Mouse (Mus musculus): ENCODE data around the gene Dlg4.
"Not testable (repeated sequence)": the region's sequence is repeated elsewhere in the genome, so short reads cannot be mapped to it uniquely, and the experiment has no call there.

Gene Dlg4

GRCm38 (mm10) chr11:69997070-69997509, 19.7 kb upstream of the Dlg4 start:
- DNase-seq, result peak; percentile 95

- no peak for DNase-seq
These were observed 17.9 kb upstream of the Dlg4 start for GRCm38 (mm10) chr11:69998567-69999491.

- DNase-seq, result no peak
These were observed 17.1 kb upstream of the Dlg4 start for GRCm38 (mm10) chr11:69999666-70000065.

GRCm38 (mm10) chr11:70000396-70000898, 16.3 kb upstream of the Dlg4 start, which contains the start of gene Dvl2:
Dvl2 (plus strand) TSS chr11:70000595.
- DNase-seq, result peak; percentile 97

GRCm38 (mm10) chr11:70001159-70001558, 15.6 kb upstream of the Dlg4 start:
- DNase-seq, result no peak

- DNase-seq, result peak; percentile 74
These were observed 14.9 kb upstream of the Dlg4 start for GRCm38 (mm10) chr11:70001865-70002264.

- no peak for DNase-seq
These were observed 14.3 kb upstream of the Dlg4 start for GRCm38 (mm10) chr11:70002471-70002870.

GRCm38 (mm10) chr11:70005521-70005920, 11.2 kb upstream of the Dlg4 start:
- DNase-seq, result no peak

- no peak for DNase-seq
These were observed 6.7 kb upstream of the Dlg4 start for GRCm38 (mm10) chr11:70010033-70010432.

GRCm38 (mm10) chr11:70010548-70010947, 6.2 kb upstream of the Dlg4 start:
- DNase-seq, result no peak

GRCm38 (mm10) chr11:70010961-70011360, 5.8 kb upstream of the Dlg4 start:
- no peak for DNase-seq

- DNase-seq, result no peak
These were observed 3.8 kb upstream of the Dlg4 start for GRCm38 (mm10) chr11:70012931-70013330.

- DNase-seq, result no peak
These were observed 3.3 kb upstream of the Dlg4 start for GRCm38 (mm10) chr11:70013408-70013807.

GRCm38 (mm10) chr11:70014051-70014450, 2.7 kb upstream of the Dlg4 start:
- no peak for DNase-seq

- DNase-seq, result peak; percentile 96
These were observed 1.7 kb upstream of the Dlg4 start, which contains the start of gene Acadvl for GRCm38 (mm10) chr11:70014880-70015558. Acadvl (minus strand) TSS chr11:70015411.

- no peak for DNase-seq
These were observed 1.1 kb upstream of the Dlg4 start for GRCm38 (mm10) chr11:70015677-70016076.

- not testable (repeated sequence) for DNase-seq
These were observed 565 bp upstream of the Dlg4 start for GRCm38 (mm10) chr11:70016177-70016576.

GRCm38 (mm10) chr11:70017199-70017767, 541 bp downstream of the Dlg4 start:
- no peak for DNase-seq

GRCm38 (mm10) chr11:70018131-70018990, 1.6 kb downstream of the Dlg4 start:
- peak; percentile 35 for DNase-seq

- no peak for DNase-seq
These were observed 2.8 kb downstream of the Dlg4 start for GRCm38 (mm10) chr11:70019495-70020021.

GRCm38 (mm10) chr11:70020022-70020631, 3.4 kb downstream of the Dlg4 start:
- no peak for DNase-seq
